Mouse (Mus musculus) testis, adult 2 months (tissue): ENCODE measurements around the gene Nomo1.

ENCODE experiments used
- CTCF ChIP-seq: fragments of 200-500 bp; IDR thresholded peaks from 2 replicates; pipeline ENCODE4 v1.5.1; 2012; ENCODE audit warnings: low read depth, mild to moderate bottlenecking, inconsistent platforms, low read length, moderate library complexity; ENCODE audit not compliant: control insufficient read depth, insufficient read depth, insufficient replicate concordance
- POLR2A ChIP-seq: fragments of 200-500 bp; IDR thresholded peaks from 2 replicates; pipeline ENCODE4 v1.6.1; 2012; ENCODE audit warnings: low read depth, mild to moderate bottlenecking, inconsistent platforms, low read length, moderate library complexity; ENCODE audit not compliant: control insufficient read depth

DNA sequence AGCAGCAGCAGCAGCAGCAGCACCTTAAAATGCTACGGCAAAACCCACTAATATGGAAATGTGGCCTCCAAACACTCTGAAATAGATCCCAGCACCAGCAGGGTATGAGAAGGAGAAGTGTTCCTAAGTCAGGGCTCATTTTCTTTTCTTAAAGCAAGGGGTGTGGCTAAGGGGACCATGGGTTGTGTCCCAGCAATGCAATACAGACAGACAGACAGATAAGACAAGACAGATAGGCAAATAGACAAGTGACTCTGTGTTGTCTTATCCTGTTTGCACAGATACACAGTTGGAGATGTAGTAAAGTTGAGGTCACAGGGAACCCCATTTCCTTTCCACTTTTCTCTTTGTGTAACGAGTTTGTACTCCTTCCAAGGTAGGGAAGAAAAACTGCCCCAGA lies 2.4 kb upstream of the Nomo1 start:
- no peak for TF ChIP-seq POLR2A
- TF ChIP-seq CTCF = no peak
